Mouse (Mus musculus) natural killer cell, adult 2 months (primary cell): ENCODE measurements around the gene Ntrk3.

ENCODE experiments used
- DNase-seq, 2 experiments: peaks; one replicate each; pipeline ENCODE4 v3.0.0; 2022; ENCODE audit warnings: low spot score in 2 of 2

The Ntrk3 gene

GRCm38 (mm10) chr7:78361341-78362309, 376.2 kb downstream of the Ntrk3 start:
- DNase-seq, result no peak

GRCm38 (mm10) chr7:78347464-78347863, 390.3 kb downstream of the Ntrk3 start:
- no peak for DNase-seq

- no peak for DNase-seq
These were observed 404.4 kb downstream of the Ntrk3 start for GRCm38 (mm10) chr7:78333422-78333821.

GRCm38 (mm10) chr7:78328301-78328700, 409.5 kb downstream of the Ntrk3 start:
- no peak for DNase-seq

GRCm38 (mm10) chr7:78326185-78326584, 411.6 kb downstream of the Ntrk3 start:
- DNase-seq, result no peak

GRCm38 (mm10) chr7:78318640-78319039, 419.2 kb downstream of the Ntrk3 start:
- DNase-seq, result no peak

GRCm38 (mm10) chr7:78305770-78306169, 432.0 kb downstream of the Ntrk3 start:
- no peak for DNase-seq

GRCm38 (mm10) chr7:78305029-78305428, 432.8 kb downstream of the Ntrk3 start:
- no peak for DNase-seq

- DNase-seq, result no peak
These were observed 440.5 kb downstream of the Ntrk3 start for GRCm38 (mm10) chr7:78297290-78297689.

GRCm38 (mm10) chr7:78294322-78294721, 443.5 kb downstream of the Ntrk3 start:
- no peak for DNase-seq

GRCm38 (mm10) chr7:78290186-78290585, 447.6 kb downstream of the Ntrk3 start:
- no peak for DNase-seq

- DNase-seq, result no peak
These were observed 451.1 kb downstream of the Ntrk3 start for GRCm38 (mm10) chr7:78286516-78287238.

- no peak for DNase-seq
These were observed 468.1 kb downstream of the Ntrk3 start for GRCm38 (mm10) chr7:78269506-78270250.

GRCm38 (mm10) chr7:78267461-78268007, 470.3 kb downstream of the Ntrk3 start:
- DNase-seq, result no peak

- DNase-seq, result no peak
These were observed 473.3 kb downstream of the Ntrk3 start for GRCm38 (mm10) chr7:78264432-78265002.

GRCm38 (mm10) chr7:78261420-78262125, 476.2 kb downstream of the Ntrk3 start:
- no peak for DNase-seq

- no peak for DNase-seq
These were observed 479.7 kb downstream of the Ntrk3 start for GRCm38 (mm10) chr7:78258151-78258550.

- DNase-seq, result no peak
These were observed 483.9 kb downstream of the Ntrk3 start for GRCm38 (mm10) chr7:78253777-78254385.

- no peak for DNase-seq
These were observed 489.6 kb downstream of the Ntrk3 start for GRCm38 (mm10) chr7:78248119-78248642.

- DNase-seq, result no peak
These were observed 498.8 kb downstream of the Ntrk3 start for GRCm38 (mm10) chr7:78239012-78239411.
